Mouse (Mus musculus): ENCODE data around the gene H2-M5.

DNA sequence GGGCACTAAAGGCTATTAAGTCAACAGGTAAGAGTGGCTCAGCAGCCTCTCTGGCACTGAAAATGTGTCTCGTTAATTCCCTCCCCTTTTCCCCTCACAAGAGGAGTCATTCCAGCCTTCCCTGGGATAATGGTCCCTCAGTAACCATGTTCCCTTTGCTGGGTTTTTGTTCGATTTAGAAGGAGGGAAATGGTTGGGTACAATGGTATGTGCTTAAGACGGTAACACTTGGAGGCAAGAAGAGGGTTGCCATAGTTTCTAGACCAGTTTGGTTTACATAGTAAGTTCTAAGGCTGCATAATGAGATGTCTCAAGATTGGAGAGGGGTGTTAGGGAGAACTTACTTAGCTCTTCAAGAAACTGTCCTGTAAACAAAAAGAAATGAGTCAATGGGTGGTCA lies 22.4 kb upstream of the H2-M5 start:
- TF ChIP-seq TAL1 (IDR thresholded peaks at IDR 0.05; ENCODE audit: low read length): no peak
- no peak for TF ChIP-seq GATA1 (IDR thresholded peaks at IDR 0.05; ENCODE audit: low read length)
